Mouse (Mus musculus) midbrain, embryonic 16.5 days (tissue): ENCODE results near the gene Gm11733. TPM values are rescaled to one million over a fixed set of nuclear protein-coding genes. Genes with fewer than 3 reads are reported as not detected.
A peak's percentile ranks its signal among the peaks of the same experiment; 100 is the strongest.

Experiments used
- ATAC-seq: fragments of 200-750 bp; cut with Nextera tagmentation; 2 replicates; pipeline ENCODE4 v1.8.0; 2017; ENCODE audit warnings: moderate TSS enrichment
- H3K27ac ChIP-seq: fragments of 300-500 bp; sonication (generic); 2 replicates; pipeline ENCODE4 v1.5.1; 2014; ENCODE audit warnings: mild to moderate bottlenecking, low read length, mixed read lengths
- H3K27me3 ChIP-seq: fragments of 300-500 bp; sonication (generic); 2 replicates; pipeline ENCODE4 v1.6.1; 2014; ENCODE audit warnings: low read depth, low read length, mixed read lengths; ENCODE audit not compliant: control insufficient read depth, insufficient read depth
- H3K36me3 ChIP-seq: fragments of 300-500 bp; sonication (generic); 2 replicates; pipeline ENCODE4 v1.6.1; 2014; ENCODE audit warnings: mild to moderate bottlenecking, low read length, moderate library complexity, mixed read lengths; ENCODE audit not compliant: control insufficient read depth, insufficient read depth
- H3K4me1 ChIP-seq: fragments of 300-500 bp; sonication (generic); 2 replicates; pipeline ENCODE4 v1.6.1; 2014; ENCODE audit warnings: mild to moderate bottlenecking, low read length, mixed read lengths; ENCODE audit not compliant: control insufficient read depth, insufficient read depth
- H3K4me2 ChIP-seq: fragments of 300-500 bp; sonication (generic); 2 replicates; pipeline ENCODE4 v1.6.1; 2014; ENCODE audit warnings: mild to moderate bottlenecking, low read length, mixed read lengths
- H3K4me3 ChIP-seq: fragments of 300-500 bp; sonication (generic); 2 replicates; pipeline ENCODE4 v1.5.1; 2014; ENCODE audit warnings: low read depth, mild to moderate bottlenecking, low read length, moderate library complexity, mixed read lengths
- H3K9ac ChIP-seq: fragments of 300-500 bp; sonication (generic); 2 replicates; pipeline ENCODE4 v1.6.1; 2014; ENCODE audit warnings: low read depth, low read length, mixed read lengths
- H3K9me3 ChIP-seq: fragments of 300-500 bp; sonication (generic); replicated peaks from 2 replicates; pipeline ENCODE4 v1.6.1; 2014; ENCODE audit warnings: mild to moderate bottlenecking, low read length, mixed read lengths; ENCODE audit not compliant: control insufficient read depth, poor library complexity, severe bottlenecking
- WGBS: fragments of 180-500 bp; shearing (Covaris S2); extraction: QIAGEN DNeasy Blood & Tissue Kit; methylation state at CpG from one replicate; pipeline ENCODE4 v1.1.7; 2014; 5-methylcytosine and 5-hydroxymethylcytosine counted together
- polyA plus RNA-seq: library from polyadenylated mRNA; unstranded; fragments of >200 nt; fragmentation: Nextera tagmentation; extraction: Ambion mirVana; gene quantifications from 2 replicates; pipeline ENCODE4 v1.2.1, GENCODE M21; 2015

Gm11733 gene
- polyA plus RNA-seq, 1 experiment from 2014 or later = not detected

- H3K9ac ChIP-seq = no peak overlapping the region
- no peak for ATAC-seq
- H3K4me2 ChIP-seq = no peak overlapping the region
- H3K4me3 ChIP-seq = no peak overlapping the region
- WGBS = 85% methylated on average over 3 of the region's 3 CpGs
- H3K9me3 ChIP-seq = no peaks in the 10 kb centered on the region
- no peaks in the 10 kb centered on the region for H3K36me3 ChIP-seq
- no peak overlapping the region for H3K27ac ChIP-seq
- no peaks in the 10 kb centered on the region for H3K4me1 ChIP-seq
- H3K27me3 ChIP-seq = no peaks in the 10 kb centered on the region
Measured at GRCm38 (mm10) chr11:117516422-117516796, 32.2 kb downstream of the Gm11733 start.

DNA sequence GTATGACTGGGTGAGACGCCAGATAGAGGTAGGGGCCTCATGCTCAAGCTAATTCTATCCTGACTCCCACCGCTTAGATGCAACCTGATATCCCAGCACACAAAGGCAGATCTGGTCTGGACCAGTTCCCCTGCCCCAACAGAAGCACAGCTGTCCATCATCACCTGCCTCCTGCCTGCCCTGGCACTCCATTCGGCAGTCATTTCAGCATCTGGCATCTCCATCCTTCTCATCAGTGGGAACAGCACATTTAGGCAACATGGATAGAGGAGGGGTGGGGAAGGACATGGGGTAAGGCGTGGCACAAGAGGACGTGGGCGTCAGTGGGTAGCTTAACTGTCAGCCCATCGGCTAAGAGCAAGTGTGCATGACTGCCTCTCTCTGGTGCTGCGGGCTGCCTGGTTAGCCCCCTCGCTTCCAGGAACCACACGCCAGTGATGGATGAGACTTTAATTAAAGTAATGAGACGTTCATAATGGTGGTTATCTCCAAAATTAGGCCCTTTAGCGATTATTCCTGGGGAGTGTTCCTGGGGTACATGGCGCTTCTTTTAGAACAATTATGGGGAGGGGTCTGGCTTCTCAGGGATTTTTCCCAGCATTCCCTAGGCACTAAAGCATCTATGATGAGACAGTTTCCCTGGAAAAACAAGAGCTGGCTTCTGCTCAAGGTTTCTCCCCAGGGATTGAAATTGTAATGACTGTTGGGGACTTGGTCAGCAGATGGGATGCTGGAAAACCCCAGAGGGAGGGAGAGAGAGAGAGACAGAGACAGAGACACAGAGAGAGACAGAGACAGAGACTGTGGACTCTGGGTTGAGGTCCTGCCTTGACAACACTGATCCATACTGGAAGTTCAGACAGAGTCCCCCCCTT is 38.0 kb downstream of the Gm11733 start:
- ATAC-seq = no peak
- peaks cover 27% of the 10 kb centered on the region for H3K4me1 ChIP-seq
- H3K27me3 ChIP-seq = no peaks in the 10 kb centered on the region
- no peaks in the 10 kb centered on the region for H3K9me3 ChIP-seq
- no peak overlapping the region for H3K9ac ChIP-seq
- H3K4me2 ChIP-seq = no peak overlapping the region
- no peak overlapping the region for H3K4me3 ChIP-seq
- WGBS = 59% methylated on average over 13 of the region's 13 CpGs
- H3K27ac ChIP-seq = peak overlapping the region; percentile 61
- no peaks in the 10 kb centered on the region for H3K36me3 ChIP-seq

- H3K9ac ChIP-seq = peak overlapping the region; percentile 3
Measured at GRCm38 (mm10) chr11:117522879-117523519, 38.8 kb downstream of the Gm11733 start.

GRCm38 (mm10) chr11:117525606-117526349 is 41.6 kb downstream of the Gm11733 start:
- WGBS = 20% methylated on average over 18 of the region's 18 CpGs
- Histone ChIP-seq H3K9me3 (no peaks in the 10 kb centered on the region), H3K36me3 (no peaks in the 10 kb centered on the region), H3K9ac (peak overlapping the region; percentile 47), H3K4me1 (peaks cover 27% of the 10 kb centered on the region), H3K27ac (peak overlapping the region; percentile 70), H3K27me3 (no peaks in the 10 kb centered on the region), H3K4me2 (no peak overlapping the region; the same call in 1 of the 2 replicates), H3K4me3 (no peak overlapping the region)
- peak; percentile 32; the same call in 1 of the 2 replicates for ATAC-seq

More at GRCm38 (mm10) chr11:117522879-117523519, 38.8 kb downstream of the Gm11733 start:
- no peak overlapping the region for H3K4me3 ChIP-seq
- H3K4me2 ChIP-seq = no peak overlapping the region
- H3K27ac ChIP-seq = peak overlapping the region; percentile 61
- no peaks in the 10 kb centered on the region for H3K9me3 ChIP-seq
- ATAC-seq = peak; percentile 66
- peaks cover 27% of the 10 kb centered on the region for H3K4me1 ChIP-seq
- no peaks in the 10 kb centered on the region for H3K36me3 ChIP-seq
- WGBS = 41% methylated on average over 16 of the region's 16 CpGs
- H3K27me3 ChIP-seq = no peaks in the 10 kb centered on the region

DNA sequence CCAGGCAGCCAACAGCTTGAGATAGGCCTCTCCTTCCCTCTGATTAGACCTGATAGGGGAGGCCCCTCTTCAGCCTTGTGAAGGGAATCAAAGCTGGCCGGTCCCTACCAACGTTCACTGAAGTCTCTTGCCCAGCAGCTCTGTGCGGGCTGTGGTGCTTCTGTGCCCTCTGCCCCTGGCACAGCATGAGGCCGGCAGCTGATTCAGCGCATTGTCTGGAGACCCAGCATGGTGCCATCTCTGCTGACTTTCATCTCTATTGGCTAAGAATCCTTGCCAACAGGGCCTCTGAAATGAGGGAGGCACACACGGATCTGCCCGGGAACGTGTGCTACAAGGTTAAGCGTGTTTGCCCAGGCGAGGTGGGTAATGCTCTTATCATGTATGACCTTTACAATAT is 48.2 kb downstream of the Gm11733 start:
- Histone ChIP-seq H3K4me3 (no peak overlapping the region), H3K4me1 (peaks cover 9% of the 10 kb centered on the region), H3K27me3 (no peaks in the 10 kb centered on the region), H3K36me3 (no peaks in the 10 kb centered on the region), H3K4me2 (no peak overlapping the region), H3K9ac (no peak overlapping the region), H3K9me3 (no peaks in the 10 kb centered on the region), H3K27ac (no peak overlapping the region)
- WGBS = 17% methylated on average over 10 of the region's 10 CpGs
- no peak for ATAC-seq

GRCm38 (mm10) chr11:117534912-117535311 is 50.7 kb downstream of the Gm11733 start:
- H3K4me1 ChIP-seq = peaks cover 13% of the 10 kb centered on the region
- H3K4me3 ChIP-seq = no peak overlapping the region
- no peaks in the 10 kb centered on the region for H3K36me3 ChIP-seq
- 55% methylated on average over 10 of the region's 10 CpGs for WGBS
- H3K4me2 ChIP-seq = no peak overlapping the region
- ATAC-seq = no peak
- H3K9ac ChIP-seq = no peak overlapping the region
- H3K9me3 ChIP-seq = no peaks in the 10 kb centered on the region
- H3K27me3 ChIP-seq = no peaks in the 10 kb centered on the region
- H3K27ac ChIP-seq = no peak overlapping the region

DNA sequence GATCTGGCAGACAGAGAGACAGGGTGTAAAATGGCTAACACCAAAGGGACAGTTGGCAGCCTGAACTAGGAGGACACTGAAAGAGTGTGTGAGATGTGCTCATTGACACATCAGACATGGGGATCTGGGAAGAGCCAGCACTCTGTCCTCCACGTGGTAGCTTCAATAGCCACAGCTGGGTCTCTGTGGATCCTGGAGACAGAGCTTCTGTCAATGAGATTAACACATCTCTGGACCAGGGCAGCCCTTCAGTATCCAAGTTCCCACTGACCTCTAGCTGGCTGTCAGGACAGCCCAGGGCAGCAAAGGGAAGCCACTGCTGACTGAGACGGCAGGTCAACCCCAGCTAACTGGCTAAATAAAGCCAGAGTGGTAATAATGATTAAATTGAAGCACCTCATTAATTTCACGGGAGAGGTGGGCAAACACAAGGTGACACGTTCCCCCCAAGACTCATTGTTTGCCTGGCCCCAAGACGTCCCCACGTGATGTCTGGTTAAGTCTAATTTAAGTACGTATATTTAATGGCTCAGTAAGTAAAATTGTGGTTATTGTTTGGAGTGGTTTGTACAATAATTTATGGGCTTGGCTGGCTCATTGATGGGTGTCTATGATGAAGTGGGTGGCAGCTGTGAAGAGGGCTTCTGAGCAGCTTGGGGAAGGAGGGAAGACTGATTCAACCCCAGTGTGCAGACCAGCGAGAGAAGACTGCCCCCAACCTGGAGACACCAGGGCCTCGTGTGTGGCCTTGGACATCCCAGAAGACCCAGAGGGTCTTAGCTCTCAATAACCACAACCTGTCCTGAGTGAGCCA is 51.5 kb downstream of the Gm11733 start:
- no peak for ATAC-seq
- no peaks in the 10 kb centered on the region for H3K27me3 ChIP-seq
- peaks cover 21% of the 10 kb centered on the region for H3K4me1 ChIP-seq
- H3K4me3 ChIP-seq = no peak overlapping the region
- WGBS = 55% methylated on average over 9 of the region's 9 CpGs
- H3K27ac ChIP-seq = no peak overlapping the region
- no peaks in the 10 kb centered on the region for H3K9me3 ChIP-seq
- H3K9ac ChIP-seq = no peak overlapping the region
- H3K4me2 ChIP-seq = no peak overlapping the region
- no peaks in the 10 kb centered on the region for H3K36me3 ChIP-seq

DNA sequence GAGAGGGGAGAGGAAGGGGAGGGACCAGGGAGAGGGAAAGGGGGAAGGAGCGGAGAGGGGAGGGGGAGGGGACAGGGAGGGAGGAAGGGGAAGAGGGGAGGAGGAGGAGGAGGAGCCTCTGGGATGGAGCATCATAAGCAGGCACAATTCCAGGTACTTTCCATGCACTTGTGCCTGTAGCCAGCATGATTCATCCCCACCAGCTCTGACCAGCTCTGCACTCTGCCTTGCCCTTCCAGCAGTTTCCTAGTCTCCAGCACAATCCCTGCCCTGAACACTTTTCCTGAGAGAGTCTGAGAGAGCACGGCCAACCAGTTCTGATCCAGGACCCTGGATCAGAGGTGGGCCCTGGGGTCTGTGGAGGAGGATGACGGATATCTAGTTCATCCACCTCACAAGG is 52.4 kb downstream of the Gm11733 start:
- no peak overlapping the region for H3K4me3 ChIP-seq
- H3K27me3 ChIP-seq = no peaks in the 10 kb centered on the region
- no peaks in the 10 kb centered on the region for H3K9me3 ChIP-seq
- no peak overlapping the region for H3K27ac ChIP-seq
- ATAC-seq = no peak
- H3K36me3 ChIP-seq = no peaks in the 10 kb centered on the region
- no peak overlapping the region for H3K9ac ChIP-seq
- whole genome bisulfite sequencing = 63% methylated on average over 3 of the region's 3 CpGs
- H3K4me1 ChIP-seq = peaks cover 30% of the 10 kb centered on the region
- no peak overlapping the region for H3K4me2 ChIP-seq
